Mouse (Mus musculus): Measurements from ENCODE around the gene Fkbpl. TPM values are rescaled to one million over a fixed set of nuclear protein-coding genes. Genes with fewer than 3 reads are reported as not detected.

The Fkbpl gene
- total RNA-seq, 2 experiments from 2014 or later = 11.4 to 14.3 TPM

- no peak for DNase-seq (ENCODE audit: low spot score in 2 of 2)
Observed at GRCm38 (mm10) chr17:34685120-34686110, 40.9 kb downstream of the Fkbpl start.

- DNase-seq (ENCODE audit: low spot score in 2 of 2) = no peak
Observed at GRCm38 (mm10) chr17:34688889-34689288, 44.3 kb downstream of the Fkbpl start.

- no peak for DNase-seq (ENCODE audit: low spot score in 2 of 2)
Observed at GRCm38 (mm10) chr17:34690458-34690857, 45.9 kb downstream of the Fkbpl start.

- DNase-seq (ENCODE audit: low spot score in 2 of 2) = no peak
Observed at GRCm38 (mm10) chr17:34692906-34693305, 48.3 kb downstream of the Fkbpl start.

Other genes starting within 250 kb of the Fkbpl start
- 1 to 10 TPM; 2.1 to 4.4 TPM for gene BC051142, start 245.9 kb upstream of the Fkbpl start, total RNA-seq (2021)
- gene Btnl4, start 167.4 kb upstream of the Fkbpl start, total RNA-seq (2021) = not detected
- not detected for gene Btnl6, start 127.4 kb upstream of the Fkbpl start, total RNA-seq (2021)
- gene Notch4, start 80.5 kb upstream of the Fkbpl start, total RNA-seq (2021) = 1 to 10 TPM; 6.1 to 9.0 TPM
- gene Gpsm3, start 55.0 kb upstream of the Fkbpl start, total RNA-seq (2021) = 1 to 10 TPM; 2.5 to 3.0 TPM
- gene Pbx2, start 53.5 kb upstream of the Fkbpl start, total RNA-seq (2021) = 10 to 100 TPM; 58.4 to 64.5 TPM
- gene Ager, start 46.9 kb upstream of the Fkbpl start, total RNA-seq (2021) = under 1 TPM; 0.45 to 0.58 TPM
- gene Rnf5, start 41.1 kb upstream of the Fkbpl start, total RNA-seq (2021) = 10 to 100 TPM; 74.2 to 75.9 TPM
- gene Agpat1, start 40.5 kb upstream of the Fkbpl start, total RNA-seq (2021) = 100 to 1,000 TPM; 165 to 169 TPM
- 1 to 10 TPM; 3.2 to 3.4 TPM for gene Egfl8, start 28.8 kb upstream of the Fkbpl start, total RNA-seq (2021)
- gene Ppt2, start 16.3 kb upstream of the Fkbpl start, total RNA-seq (2021) = 10 to 100 TPM; 43.6 to 47.2 TPM
- gene Prrt1, start 15.2 kb upstream of the Fkbpl start, total RNA-seq (2021) = 100 to 1,000 TPM; 131 to 147 TPM
- gene Atf6b, start 2.4 kb downstream of the Fkbpl start, total RNA-seq (2021) = 10 to 100 TPM; 60.1 to 63.2 TPM
- 1 to 10 TPM; 1.6 to 1.9 TPM for gene Tnxb, start 25.8 kb downstream of the Fkbpl start, total RNA-seq (2021)
- 10 to 100 TPM; 29.6 to 32.7 TPM for gene C4b, start 99.1 kb downstream of the Fkbpl start, total RNA-seq (2021)
- gene Cyp21a1, start 159.8 kb downstream of the Fkbpl start, total RNA-seq (2021) = not detected
- 10 to 100 TPM; 49.7 to 53.0 TPM for gene Stk19, start 192.2 kb downstream of the Fkbpl start, total RNA-seq (2021)
- gene Dxo, start 192.3 kb downstream of the Fkbpl start, total RNA-seq (2021) = 10 to 100 TPM; 32.1 to 37.8 TPM
- gene Skiv2l, start 205.4 kb downstream of the Fkbpl start, total RNA-seq (2021) = 10 to 100 TPM; 62.2 to 63.9 TPM
- 10 to 100 TPM; 33.8 to 39.7 TPM for gene Nelfe, start 205.6 kb downstream of the Fkbpl start, total RNA-seq (2021)
- gene Cfb, start 217.8 kb downstream of the Fkbpl start, total RNA-seq (2021) = under 1 TPM; 0.16 to 0.26 TPM
- 1 to 10 TPM; 7.4 to 7.8 TPM for gene Zbtb12, start 234.7 kb downstream of the Fkbpl start, total RNA-seq (2021)
- not detected for gene Gm20547, start 237.3 kb downstream of the Fkbpl start, total RNA-seq (2021)

Data from left cerebral cortex, adult 18-20 months (tissue).